Mouse (Mus musculus) forebrain, embryonic 10.5 days (tissue): Measurements from ENCODE around the gene Smarca4. TPM values are rescaled to one million over a fixed set of nuclear protein-coding genes. Genes with fewer than 3 reads are reported as not detected.

Source experiments
- DNase-seq: peaks from one replicate; pipeline ENCODE4 v3.0.0-alpha.2; 2017; ENCODE audit warnings: low spot score; ENCODE audit errors: extremely low spot score
- H3K27ac ChIP-seq: fragments of 300-500 bp; sonication (generic); 2 replicates; pipeline ENCODE4 v1.5.1; 2016; ENCODE audit warnings: mild to moderate bottlenecking
- H3K27me3 ChIP-seq: fragments of 300-500 bp; sonication (generic); 2 replicates; pipeline ENCODE4 v1.6.1; 2016; ENCODE audit warnings: mild to moderate bottlenecking; ENCODE audit not compliant: poor library complexity, severe bottlenecking
- H3K36me3 ChIP-seq: fragments of 300-500 bp; sonication (generic); replicated peaks from 2 replicates; pipeline ENCODE4 v1.6.1; 2016; ENCODE audit warnings: mild to moderate bottlenecking, moderate library complexity
- H3K4me1 ChIP-seq: fragments of 300-500 bp; sonication (generic); 2 replicates; pipeline ENCODE4 v1.6.1; 2016
- H3K4me3 ChIP-seq: fragments of 300-500 bp; sonication (generic); 2 replicates; pipeline ENCODE4 v1.5.1; 2016; ENCODE audit warnings: mild to moderate bottlenecking, moderate library complexity
- H3K9me3 ChIP-seq: fragments of 300-500 bp; sonication (generic); 2 replicates; pipeline ENCODE4 v1.6.1; 2016; ENCODE audit warnings: mild to moderate bottlenecking, moderate library complexity
- WGBS: fragments of 180-500 bp; shearing (Covaris S2); methylation state at CpG from one replicate; pipeline ENCODE4 v1.1.7; 2016; 5-methylcytosine and 5-hydroxymethylcytosine counted together
- polyA plus RNA-seq: library from polyadenylated mRNA; unstranded; fragments of >200 nt; fragmentation: Nextera tagmentation; extraction: Ambion mirVana; gene quantifications from 2 replicates; pipeline ENCODE4 v1.2.1, GENCODE M21; 2016

The Smarca4 gene
- polyA plus RNA-seq, 1 experiment from 2014 or later, result 149 TPM

GRCm38 (mm10) chr9:21735126-21735525 is 119.2 kb downstream of the Smarca4 start:
- Histone ChIP-seq H3K9me3 (no peaks in the 10 kb centered on the region), H3K4me3 (no peak overlapping the region), H3K27me3 (no peaks in the 10 kb centered on the region), H3K27ac (no peak overlapping the region), H3K36me3 (peaks cover 100% of the 10 kb centered on the region), H3K4me1 (no peaks in the 10 kb centered on the region)
- DNase-seq, result no peak
- 94% methylated on average over 14 of the region's 14 CpGs for WGBS

- Histone ChIP-seq H3K27me3 (no peaks in the 10 kb centered on the region), H3K27ac (no peak overlapping the region), H3K4me3 (no peak overlapping the region), H3K36me3 (peaks cover 99% of the 10 kb centered on the region), H3K9me3 (no peaks in the 10 kb centered on the region), H3K4me1 (no peaks in the 10 kb centered on the region)
- WGBS, result 91% methylated on average over 3 of the region's 3 CpGs
- DNase-seq, result no peak
Observed at GRCm38 (mm10) chr9:21736580-21736979, 120.6 kb downstream of the Smarca4 start.

GRCm38 (mm10) chr9:21737188-21737587 is 121.2 kb downstream of the Smarca4 start:
- DNase-seq, result no peak
- 93% methylated on average over 10 of the region's 10 CpGs for WGBS
- Histone ChIP-seq H3K9me3 (no peaks in the 10 kb centered on the region), H3K4me1 (no peaks in the 10 kb centered on the region), H3K27me3 (no peaks in the 10 kb centered on the region), H3K36me3 (peaks cover 99% of the 10 kb centered on the region), H3K27ac (no peak overlapping the region), H3K4me3 (no peak overlapping the region)

GRCm38 (mm10) chr9:21738776-21739175 is 122.8 kb downstream of the Smarca4 start:
- Histone ChIP-seq H3K27me3 (no peaks in the 10 kb centered on the region), H3K4me1 (no peaks in the 10 kb centered on the region), H3K9me3 (no peaks in the 10 kb centered on the region), H3K4me3 (no peak overlapping the region), H3K36me3 (peaks cover 96% of the 10 kb centered on the region), H3K27ac (no peak overlapping the region)
- 96% methylated on average over 7 of the region's 7 CpGs for WGBS
- no peak for DNase-seq

GRCm38 (mm10) chr9:21740427-21740826 is 124.5 kb downstream of the Smarca4 start:
- Histone ChIP-seq H3K4me3 (no peak overlapping the region), H3K27ac (no peak overlapping the region), H3K4me1 (no peaks in the 10 kb centered on the region), H3K9me3 (no peaks in the 10 kb centered on the region), H3K27me3 (no peaks in the 10 kb centered on the region), H3K36me3 (peaks cover 96% of the 10 kb centered on the region)
- WGBS, result 96% methylated on average over 14 of the region's 14 CpGs
- DNase-seq, result no peak

GRCm38 (mm10) chr9:21741514-21741913 is 125.5 kb downstream of the Smarca4 start:
- Histone ChIP-seq H3K9me3 (no peaks in the 10 kb centered on the region), H3K4me1 (no peaks in the 10 kb centered on the region), H3K36me3 (peaks cover 96% of the 10 kb centered on the region), H3K27ac (no peak overlapping the region), H3K27me3 (no peaks in the 10 kb centered on the region), H3K4me3 (no peak overlapping the region)
- DNase-seq, result no peak
- WGBS, result 94% methylated on average over 11 of the region's 11 CpGs

GRCm38 (mm10) chr9:21747238-21747774 is 131.3 kb downstream of the Smarca4 start:
- no peak for DNase-seq
- Histone ChIP-seq H3K36me3 (peaks cover 92% of the 10 kb centered on the region), H3K4me3 (no peak overlapping the region), H3K4me1 (peaks cover 4% of the 10 kb centered on the region; the same call in 1 of the 2 replicates), H3K27me3 (no peaks in the 10 kb centered on the region), H3K9me3 (no peaks in the 10 kb centered on the region), H3K27ac (no peak overlapping the region)
- 92% methylated on average over 3 of the region's 3 CpGs for WGBS

- WGBS, result 82% methylated on average over 7 of the region's 7 CpGs
- H3K27me3 ChIP-seq, result no peaks in the 10 kb centered on the region
- H3K9me3 ChIP-seq, result no peaks in the 10 kb centered on the region
- no peak overlapping the region for H3K27ac ChIP-seq
- peaks cover 11% of the 10 kb centered on the region; the same call in 1 of the 2 replicates for H3K4me1 ChIP-seq
- no peak for DNase-seq
- no peak overlapping the region for H3K4me3 ChIP-seq
- peaks cover 85% of the 10 kb centered on the region for H3K36me3 ChIP-seq
Observed at GRCm38 (mm10) chr9:21748033-21748432, 132.1 kb downstream of the Smarca4 start.

- H3K36me3 ChIP-seq, result peaks cover 83% of the 10 kb centered on the region
- WGBS, result 90% methylated on average over 10 of the region's 10 CpGs
- no peaks in the 10 kb centered on the region for H3K9me3 ChIP-seq
- no peak overlapping the region for H3K4me3 ChIP-seq
- H3K27me3 ChIP-seq, result no peaks in the 10 kb centered on the region
- peaks cover 12% of the 10 kb centered on the region; the same call in 1 of the 2 replicates for H3K4me1 ChIP-seq
- H3K27ac ChIP-seq, result no peak overlapping the region
- no peak for DNase-seq
Observed at GRCm38 (mm10) chr9:21748491-21748890, 132.5 kb downstream of the Smarca4 start.

- 93% methylated on average over 6 of the region's 6 CpGs for WGBS
- Histone ChIP-seq H3K36me3 (peaks cover 83% of the 10 kb centered on the region), H3K4me1 (peaks cover 12% of the 10 kb centered on the region; the same call in 1 of the 2 replicates), H3K4me3 (no peak overlapping the region), H3K9me3 (no peaks in the 10 kb centered on the region), H3K27me3 (no peaks in the 10 kb centered on the region), H3K27ac (no peak overlapping the region)
- no peak for DNase-seq
Observed at GRCm38 (mm10) chr9:21749382-21750118, 133.6 kb downstream of the Smarca4 start.

GRCm38 (mm10) chr9:21750370-21750769 is 134.4 kb downstream of the Smarca4 start:
- whole genome bisulfite sequencing, result 73% methylated on average over 3 of the region's 3 CpGs
- Histone ChIP-seq H3K4me3 (no peak overlapping the region), H3K36me3 (peaks cover 83% of the 10 kb centered on the region), H3K27me3 (no peaks in the 10 kb centered on the region), H3K27ac (no peak overlapping the region), H3K4me1 (peaks cover 12% of the 10 kb centered on the region; the same call in 1 of the 2 replicates), H3K9me3 (no peaks in the 10 kb centered on the region)
- no peak for DNase-seq

- peaks cover 12% of the 10 kb centered on the region; the same call in 1 of the 2 replicates for H3K4me1 ChIP-seq
- H3K27ac ChIP-seq, result 0 out of 2 replicates have a peak overlapping the region, but pooled peaks have one; percentile 33
- 86% methylated on average over 6 of the region's 6 CpGs for whole genome bisulfite sequencing
- H3K27me3 ChIP-seq, result no peaks in the 10 kb centered on the region
- DNase-seq, result no peak
- no peak overlapping the region for H3K4me3 ChIP-seq
- H3K9me3 ChIP-seq, result no peaks in the 10 kb centered on the region
- H3K36me3 ChIP-seq, result peaks cover 82% of the 10 kb centered on the region
Observed at GRCm38 (mm10) chr9:21751347-21751746, 135.4 kb downstream of the Smarca4 start.

GRCm38 (mm10) chr9:21752252-21752792 is 136.4 kb downstream of the Smarca4 start:
- DNase-seq, result no peak
- 63% methylated on average over 10 of the region's 10 CpGs for WGBS
- Histone ChIP-seq H3K27me3 (no peaks in the 10 kb centered on the region), H3K4me3 (no peak overlapping the region), H3K36me3 (peaks cover 82% of the 10 kb centered on the region), H3K4me1 (peaks cover 15% of the 10 kb centered on the region; the same call in 1 of the 2 replicates), H3K9me3 (no peaks in the 10 kb centered on the region), H3K27ac (peak overlapping the region; percentile 21; the same call in 1 of the 2 replicates)
